Mouse (Mus musculus) CD4-positive helper T cell, adult 2 months (primary cell): ENCODE results near the gene Hexb.
"Not testable (repeated sequence)": the region's sequence is repeated elsewhere in the genome, so short reads cannot be mapped to it uniquely, and the experiment has no call there.

Source experiments
- DNase-seq: peaks from one replicate; pipeline ENCODE4 v3.0.0-alpha.2; 2012; ENCODE audit warnings: low read depth, missing footprints, low spot score

Hexb gene

DNA sequence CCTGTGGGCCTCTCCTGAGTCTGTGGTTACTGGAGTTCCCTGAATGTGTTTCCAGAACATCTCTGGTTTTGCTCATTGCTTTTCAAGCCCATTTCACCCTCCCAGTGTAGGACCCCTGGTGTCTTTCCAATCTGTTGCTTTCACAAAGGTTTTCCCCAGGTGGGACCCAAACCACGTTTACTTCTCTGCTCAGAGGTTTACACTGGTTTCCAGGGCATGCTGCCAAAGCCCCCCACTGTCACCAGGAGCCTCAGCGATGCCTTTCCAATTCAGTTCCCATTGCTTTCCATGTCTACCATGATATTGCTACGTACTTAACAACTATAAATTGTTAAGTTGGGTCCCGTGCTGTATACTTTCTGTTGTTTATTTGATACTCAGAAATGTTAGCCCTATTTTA, 15.3 kb downstream of the Hexb start:
- no peak for DNase-seq

- no peak for DNase-seq
These were observed 17.9 kb downstream of the Hexb start for GRCm38 (mm10) chr13:97180113-97180828.

DNA sequence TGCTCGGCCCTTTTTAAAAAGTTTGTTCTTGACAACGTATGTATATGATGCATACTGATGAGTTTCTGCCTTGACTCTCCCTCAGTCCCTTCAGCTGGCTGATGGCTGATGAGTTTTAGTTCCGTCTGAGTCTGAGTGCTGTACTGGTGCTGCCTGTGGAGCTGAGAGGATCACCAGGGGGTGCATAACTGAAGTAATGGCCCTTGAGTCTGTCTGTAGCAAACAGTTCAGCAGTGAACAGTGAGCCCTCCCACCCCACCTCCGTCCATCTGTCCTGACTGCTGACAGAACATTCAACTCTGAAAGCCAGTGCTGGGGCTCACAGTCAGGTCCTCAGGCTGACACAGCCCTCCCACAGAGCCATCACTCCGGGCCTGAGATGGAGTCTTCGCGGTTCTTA, 19.2 kb downstream of the Hexb start:
- no peak for DNase-seq

DNA sequence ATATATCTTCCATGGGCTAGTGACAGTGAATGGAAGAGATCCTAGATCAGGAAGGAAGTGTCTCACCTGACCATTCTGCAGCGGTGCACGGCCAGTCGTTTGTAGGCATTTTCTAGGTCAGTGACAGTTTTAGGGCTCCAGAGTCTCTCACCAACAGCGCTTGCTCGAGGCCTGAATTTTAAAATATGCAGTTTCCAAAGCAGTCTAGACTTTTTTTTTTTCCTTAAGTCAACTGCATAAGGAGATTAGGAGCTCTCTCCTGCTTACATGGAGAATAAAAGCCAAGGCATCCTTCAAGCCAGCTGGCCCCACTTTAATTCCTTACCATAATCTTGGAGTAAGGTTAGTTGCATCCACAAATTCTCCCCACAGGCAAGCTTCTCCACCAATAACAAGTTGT, 21.4 kb downstream of the Hexb start:
- no peak for DNase-seq

GRCm38 (mm10) chr13:97175520-97176264, 22.5 kb downstream of the Hexb start:
- DNase-seq, result no peak

DNA sequence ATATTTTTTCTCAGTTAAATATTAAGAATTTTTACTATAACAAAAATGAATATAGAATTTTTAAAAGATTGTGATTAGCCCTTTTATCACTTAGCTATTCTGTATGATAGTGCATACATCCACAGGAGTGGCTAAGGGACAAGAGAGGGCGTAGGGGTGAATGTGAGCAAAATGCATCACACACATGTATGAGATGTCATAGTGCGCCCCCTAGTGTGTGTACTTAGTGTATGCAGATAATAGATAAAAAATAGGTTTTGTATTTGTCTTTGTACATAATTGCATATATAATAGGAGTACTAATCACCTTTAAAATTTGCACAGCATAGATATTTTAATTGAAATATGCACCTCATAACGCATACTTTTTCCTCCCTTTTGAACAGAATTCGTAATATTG, 52.3 kb downstream of the Hexb start:
- peak; percentile 68 for DNase-seq

GRCm38 (mm10) chr13:97142321-97142720, 55.8 kb downstream of the Hexb start:
- no peak for DNase-seq

GRCm38 (mm10) chr13:97138404-97138931, 59.7 kb downstream of the Hexb start:
- DNase-seq, result peak; percentile 12

- DNase-seq, result peak; percentile 95
These were observed 60.4 kb downstream of the Hexb start, which contains the start of the genes Gfm2 and Nsa2 for GRCm38 (mm10) chr13:97137466-97138400. Gfm2 (plus strand) TSS chr13:97137937. Nsa2 (minus strand) TSS chr13:97137937.

DNA sequence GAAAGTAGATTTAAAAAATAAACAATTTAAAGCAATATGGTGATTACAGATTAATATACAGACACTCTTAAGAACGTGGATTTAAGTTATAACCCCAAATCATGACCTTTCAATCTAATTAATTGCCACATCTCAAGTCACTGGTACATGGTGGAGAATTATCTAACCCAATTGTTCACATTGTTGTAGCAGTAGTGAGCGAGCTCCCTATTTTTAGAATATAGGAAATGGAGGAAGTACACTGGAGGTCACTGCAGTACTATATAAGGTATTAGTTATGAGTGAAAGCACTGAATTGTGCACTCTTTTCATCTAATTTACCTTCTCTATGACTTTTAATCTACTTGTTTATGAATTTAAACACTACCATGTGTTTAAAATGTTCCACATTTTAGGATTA, 67.7 kb downstream of the Hexb start:
- DNase-seq, result not testable (repeated sequence)

- DNase-seq, result not testable (repeated sequence)
These were observed 68.5 kb downstream of the Hexb start for GRCm38 (mm10) chr13:97129654-97130053.
